Mouse (Mus musculus) natural killer cell, adult 2 months (primary cell): ENCODE measurements around the gene Cela3b.
A peak's percentile ranks its signal among the peaks of the same experiment; 100 is the strongest.
"Not testable (repeated sequence)": the region's sequence is repeated elsewhere in the genome, so short reads cannot be mapped to it uniquely, and the experiment has no call there.

ENCODE experiments used
- DNase-seq, 2 experiments: peaks; one replicate each; pipeline ENCODE4 v3.0.0; 2022; ENCODE audit warnings: low spot score in 2 of 2

Cela3b gene

GRCm38 (mm10) chr4:137461981-137462690 is 31.8 kb upstream of the Cela3b start:
- DNase-seq = no peak

GRCm38 (mm10) chr4:137461217-137461616 is 30.9 kb upstream of the Cela3b start:
- no peak for DNase-seq

- no peak for DNase-seq
Observed at GRCm38 (mm10) chr4:137460676-137461075, 30.3 kb upstream of the Cela3b start.

GRCm38 (mm10) chr4:137458861-137459260 is 28.5 kb upstream of the Cela3b start:
- no peak for DNase-seq

- no peak for DNase-seq
Observed at GRCm38 (mm10) chr4:137458310-137458709, 28.0 kb upstream of the Cela3b start.

GRCm38 (mm10) chr4:137457292-137457691 is 27.0 kb upstream of the Cela3b start:
- DNase-seq = no peak

GRCm38 (mm10) chr4:137456581-137456980 is 26.2 kb upstream of the Cela3b start:
- DNase-seq = no peak

GRCm38 (mm10) chr4:137454582-137454981 is 24.2 kb upstream of the Cela3b start:
- no peak for DNase-seq

GRCm38 (mm10) chr4:137453234-137453767 is 23.0 kb upstream of the Cela3b start, which contains the start of gene 1700013G24Rik:
Gene 1700013G24Rik, plus strand, starts transcription at chr4:137453284.
- DNase-seq = no peak

GRCm38 (mm10) chr4:137452190-137452589 is 21.9 kb upstream of the Cela3b start:
- no peak for DNase-seq

- no peak for DNase-seq
Observed at GRCm38 (mm10) chr4:137449715-137450114, 19.4 kb upstream of the Cela3b start.

GRCm38 (mm10) chr4:137449132-137449531 is 18.8 kb upstream of the Cela3b start:
- no peak for DNase-seq

GRCm38 (mm10) chr4:137448641-137449040 is 18.3 kb upstream of the Cela3b start:
- DNase-seq = no peak

- no peak for DNase-seq
Observed at GRCm38 (mm10) chr4:137448197-137448596, 17.9 kb upstream of the Cela3b start.

GRCm38 (mm10) chr4:137447363-137448196 is 17.2 kb upstream of the Cela3b start:
- DNase-seq = no peak

GRCm38 (mm10) chr4:137445881-137446280 is 15.5 kb upstream of the Cela3b start:
- no peak for DNase-seq

GRCm38 (mm10) chr4:137443625-137444024 is 13.3 kb upstream of the Cela3b start:
- DNase-seq = peak in 1 of 2 experiments; percentile 28

GRCm38 (mm10) chr4:137441332-137441731 is 11.0 kb upstream of the Cela3b start:
- no peak for DNase-seq

- DNase-seq = no peak
Observed at GRCm38 (mm10) chr4:137438842-137439241, 8.5 kb upstream of the Cela3b start.

- DNase-seq = no peak
Observed at GRCm38 (mm10) chr4:137436979-137437669, 6.8 kb upstream of the Cela3b start.

- DNase-seq = not testable (repeated sequence)
Observed at GRCm38 (mm10) chr4:137432700-137433550, 2.6 kb upstream of the Cela3b start.
